Mouse (Mus musculus): ENCODE results near the gene Tnf.
A peak's percentile ranks its signal among the peaks of the same experiment; 100 is the strongest.

The Tnf gene

DNA sequence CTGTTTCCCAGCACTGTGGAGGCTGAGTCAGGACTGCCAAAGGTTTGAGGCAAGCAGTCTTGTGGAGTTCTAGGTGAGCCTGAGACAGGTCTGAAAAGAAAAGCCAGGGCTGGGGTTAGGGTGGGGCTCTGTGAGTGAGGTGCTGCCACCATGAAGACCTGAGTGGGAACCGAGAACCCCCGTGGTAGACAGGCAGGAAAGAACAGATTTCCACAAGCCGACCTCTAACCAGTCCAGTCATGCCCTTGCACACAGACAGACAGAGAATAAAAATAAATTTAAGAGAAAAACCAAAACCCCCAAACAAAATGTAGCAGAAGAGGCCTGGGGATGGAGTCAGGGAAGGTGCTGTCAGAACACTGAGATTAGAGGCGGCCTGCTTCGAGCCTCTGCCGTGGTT lies 26.4 kb downstream of the Tnf start:
- DNase-seq (ENCODE audit: extremely low read depth, low read depth, low spot score): no peak

DNA sequence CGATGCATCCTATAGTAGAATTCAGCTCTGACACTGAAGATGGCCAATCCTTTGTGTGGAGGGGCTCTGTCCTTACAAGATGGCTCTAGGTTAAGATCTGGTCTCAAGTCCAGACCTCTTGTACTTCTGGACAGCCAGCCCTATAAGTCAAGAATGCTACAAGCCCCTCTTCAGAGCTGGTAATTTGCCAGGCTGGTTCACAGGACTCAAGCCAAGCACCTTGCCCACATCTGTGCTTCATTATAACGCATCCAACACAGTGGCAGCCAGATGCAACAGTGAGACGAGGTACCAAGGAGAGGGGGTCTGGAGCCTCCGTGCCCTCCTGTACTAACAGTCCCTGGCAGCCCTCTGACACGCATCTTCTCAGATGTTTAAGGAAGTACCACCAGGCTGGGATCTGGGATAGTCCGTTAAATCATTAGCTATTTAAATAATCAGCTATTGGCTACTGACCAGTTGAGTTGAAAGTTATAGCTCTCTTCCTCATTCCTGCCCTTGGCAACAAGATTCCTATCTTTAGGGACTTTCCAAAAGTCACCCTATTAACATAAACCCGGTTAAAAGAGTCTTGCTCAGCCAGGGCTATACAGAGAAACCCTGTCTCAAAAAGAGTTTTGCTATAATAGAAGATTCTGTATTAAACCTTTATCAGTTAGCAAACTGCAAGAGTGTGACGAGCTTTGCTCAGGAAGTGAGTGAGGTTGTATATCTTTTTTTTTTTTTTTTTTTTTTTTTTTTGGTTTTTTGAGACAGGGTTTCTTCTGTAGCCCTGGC lies 27.4 kb downstream of the Tnf start:
- no peak for DNase-seq (ENCODE audit: extremely low read depth, low read depth, low spot score)

DNA sequence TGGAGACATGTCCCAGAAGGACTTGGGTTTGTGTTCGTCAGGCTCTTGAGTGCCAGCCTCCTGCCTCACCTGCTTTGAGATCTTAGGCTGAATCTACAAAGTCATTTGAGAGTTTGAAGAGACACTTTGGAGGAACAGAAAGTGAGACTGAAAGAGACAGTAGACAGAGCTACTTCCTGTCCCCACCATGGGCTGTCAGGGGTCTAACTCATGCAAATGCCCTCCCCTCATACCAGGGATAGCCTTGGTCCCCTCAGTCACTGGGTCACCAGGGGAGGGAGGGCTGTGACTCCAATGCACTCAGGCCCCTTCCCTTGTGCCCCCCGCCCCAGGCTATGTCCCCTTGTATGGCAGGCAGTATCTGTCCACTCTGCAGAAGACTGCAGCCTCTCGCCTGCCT lies 28.5 kb downstream of the Tnf start:
- no peak for DNase-seq (ENCODE audit: extremely low read depth, low read depth, low spot score)

GRCm38 (mm10) chr17:35172445-35173234 lies 29.2 kb downstream of the Tnf start:
- DNase-seq (ENCODE audit: extremely low read depth, low read depth, low spot score): no peak

DNA sequence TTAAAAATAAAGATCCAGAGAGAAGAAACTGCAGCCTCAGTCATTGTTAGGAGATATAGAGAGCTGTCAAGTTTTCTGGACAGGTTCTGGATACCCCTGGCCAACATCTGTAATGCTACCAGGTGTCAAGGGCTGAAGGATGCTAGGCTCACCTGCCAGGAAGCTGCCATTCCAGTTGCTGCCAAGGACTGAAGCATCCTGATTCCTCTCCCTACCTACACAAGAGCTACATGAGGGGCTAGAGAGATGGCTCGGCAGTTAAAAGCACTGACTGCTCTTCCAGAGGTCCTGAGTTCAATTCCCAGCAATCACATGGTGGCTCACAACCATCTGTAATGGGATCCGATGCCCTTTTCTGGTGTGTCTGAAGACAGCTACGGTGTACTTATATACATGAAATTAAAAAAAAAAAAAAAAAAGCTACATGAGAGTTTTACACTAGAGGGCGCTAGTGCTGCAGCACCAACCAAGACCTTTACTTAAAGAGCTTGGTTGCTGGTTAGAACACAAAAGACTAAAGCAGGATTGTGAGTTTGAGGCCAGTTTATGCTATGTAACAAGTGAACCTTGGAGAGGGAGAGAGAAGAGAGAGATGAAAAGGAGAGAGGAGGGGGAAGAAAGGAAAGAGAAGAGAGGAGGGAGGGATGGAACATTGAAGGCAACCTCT lies 33.1 kb downstream of the Tnf start:
- no peak for DNase-seq (ENCODE audit: extremely low read depth, low read depth, low spot score)

- no peak for DNase-seq (ENCODE audit: extremely low read depth, low read depth, low spot score)
These were observed 34.0 kb downstream of the Tnf start for GRCm38 (mm10) chr17:35167794-35168193.

GRCm38 (mm10) chr17:35166352-35167035 lies 35.3 kb downstream of the Tnf start:
- no peak for DNase-seq (ENCODE audit: extremely low read depth, low read depth, low spot score)

- DNase-seq (ENCODE audit: extremely low read depth, low read depth, low spot score): no peak
These were observed 36.2 kb downstream of the Tnf start for GRCm38 (mm10) chr17:35165451-35166155.

- DNase-seq (ENCODE audit: extremely low read depth, low read depth, low spot score): peak; percentile 96
These were observed 37.0 kb downstream of the Tnf start, which contains the start of gene Prrc2a for GRCm38 (mm10) chr17:35164568-35165450. Gene Prrc2a (minus strand): TSS chr17:35164897.

- no peak for DNase-seq (ENCODE audit: extremely low read depth, low read depth, low spot score)
These were observed 37.6 kb downstream of the Tnf start for GRCm38 (mm10) chr17:35164218-35164567.

DNA sequence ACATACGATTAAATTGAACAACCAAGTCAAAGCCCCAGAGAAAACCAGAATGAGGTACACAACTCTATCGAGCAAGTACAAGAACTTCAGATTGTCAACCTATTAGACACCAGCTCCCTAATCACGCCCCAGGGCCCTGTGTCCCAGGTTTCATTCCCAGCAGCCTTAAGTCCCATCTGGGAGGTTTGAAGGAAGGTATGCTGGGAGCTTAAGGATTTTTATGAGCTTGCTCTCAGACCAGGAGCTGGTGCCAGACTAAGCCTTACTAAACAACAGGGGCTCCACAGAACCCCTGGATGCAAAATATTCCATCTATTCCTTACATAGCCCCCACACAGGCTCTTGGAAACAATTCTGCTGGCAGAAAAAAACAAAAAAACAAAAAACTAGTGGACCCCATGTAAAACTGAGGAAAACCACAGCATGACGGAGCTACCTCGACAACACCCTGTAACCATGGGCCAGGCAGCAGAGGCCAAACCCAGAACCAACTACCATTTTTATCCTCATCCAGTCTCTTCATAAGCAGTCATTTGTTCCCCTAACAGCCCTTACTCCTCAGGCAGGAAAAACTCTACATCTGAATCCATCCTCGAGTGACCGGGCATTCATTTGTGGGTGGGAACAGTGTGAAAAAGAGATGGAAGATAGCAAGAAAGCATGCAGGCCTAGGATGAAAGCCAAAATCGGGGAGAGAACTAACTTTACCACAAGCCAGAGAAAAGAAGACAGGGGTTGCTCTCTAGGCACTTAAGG lies 38.3 kb downstream of the Tnf start:
- DNase-seq (ENCODE audit: extremely low read depth, low read depth, low spot score): no peak

DNA sequence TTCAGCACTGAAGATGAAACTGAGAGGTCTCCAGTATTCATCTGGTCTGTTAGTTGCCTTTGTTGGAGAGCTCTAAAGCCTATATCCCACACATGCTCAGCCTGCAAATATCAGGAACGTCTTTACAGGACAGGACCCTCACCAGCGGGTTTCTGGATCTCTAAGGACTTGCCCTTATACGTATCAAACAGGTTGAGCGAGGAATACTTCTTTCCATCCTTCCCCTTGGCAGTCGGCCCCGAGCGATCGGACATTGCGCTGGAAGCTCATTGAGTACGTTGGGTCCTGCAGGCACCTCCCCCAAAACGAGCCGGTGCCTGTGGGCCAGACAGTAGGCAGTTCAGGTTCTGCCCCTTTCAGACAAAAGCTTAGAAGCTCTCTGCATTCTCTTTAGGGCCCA lies 39.1 kb downstream of the Tnf start:
- no peak for DNase-seq (ENCODE audit: extremely low read depth, low read depth, low spot score)

GRCm38 (mm10) chr17:35162121-35162520 lies 39.7 kb downstream of the Tnf start:
- DNase-seq (ENCODE audit: extremely low read depth, low read depth, low spot score): no peak

GRCm38 (mm10) chr17:35161421-35161820 lies 40.4 kb downstream of the Tnf start:
- no peak for DNase-seq (ENCODE audit: extremely low read depth, low read depth, low spot score)

DNA sequence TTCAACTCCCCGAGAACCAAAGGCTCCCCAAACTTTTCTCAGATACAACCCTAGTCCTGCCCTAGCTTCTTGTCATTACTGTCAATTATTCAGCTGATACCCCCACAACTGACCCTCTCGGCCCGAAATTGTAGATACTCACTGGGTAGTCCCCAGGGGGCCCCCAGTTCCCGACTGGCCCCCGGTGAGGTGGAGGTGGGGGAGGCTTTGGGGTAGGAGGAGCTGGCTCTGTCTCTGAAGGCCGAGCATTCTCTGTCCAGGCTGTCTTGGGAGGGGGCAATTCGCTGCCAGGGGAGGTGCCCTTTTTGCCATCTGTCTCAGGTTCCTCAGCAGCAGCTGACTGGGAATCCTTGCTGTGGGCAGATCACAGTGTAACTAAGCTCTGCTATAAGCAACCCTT lies 42.2 kb downstream of the Tnf start:
- DNase-seq (ENCODE audit: extremely low read depth, low read depth, low spot score): no peak

DNA sequence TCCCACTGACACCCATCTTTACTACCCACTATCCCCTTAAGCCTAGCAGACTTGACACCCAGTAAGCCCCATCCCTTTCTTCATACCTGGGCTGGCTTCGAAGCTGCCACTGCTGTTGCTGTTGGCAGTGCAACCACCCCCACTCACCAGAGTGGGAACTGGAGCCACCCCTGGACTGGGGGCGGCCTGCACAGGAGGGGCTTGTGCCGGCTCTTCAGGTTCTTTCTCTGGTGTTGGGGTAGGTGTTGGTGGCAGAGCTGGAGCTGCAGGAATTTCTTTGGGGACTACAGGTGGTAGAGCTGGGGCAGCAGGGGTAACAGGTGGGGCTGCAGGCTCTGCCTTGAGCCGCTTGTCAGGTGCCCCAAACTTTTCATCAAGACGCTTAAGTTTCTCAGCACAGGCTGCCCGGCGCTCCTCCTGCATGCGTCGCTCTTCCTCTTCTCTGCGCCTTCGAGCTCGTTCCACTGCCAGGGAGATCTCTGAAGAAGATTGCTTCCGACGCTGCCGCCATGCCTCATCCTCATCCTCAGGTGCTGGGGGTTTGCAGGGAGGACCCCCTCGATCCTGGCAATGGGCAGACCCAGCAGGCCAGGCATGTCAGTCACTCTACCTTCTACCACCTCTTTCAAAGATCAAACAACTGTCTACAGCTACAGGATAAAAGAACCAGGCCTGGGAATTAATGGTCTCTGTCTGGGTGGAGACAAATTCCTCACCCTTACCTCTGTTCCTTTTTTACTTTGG lies 42.8 kb downstream of the Tnf start:
- DNase-seq (ENCODE audit: extremely low read depth, low read depth, low spot score): no peak

GRCm38 (mm10) chr17:35157661-35158175 lies 44.1 kb downstream of the Tnf start:
- DNase-seq (ENCODE audit: extremely low read depth, low read depth, low spot score): no peak

DNA sequence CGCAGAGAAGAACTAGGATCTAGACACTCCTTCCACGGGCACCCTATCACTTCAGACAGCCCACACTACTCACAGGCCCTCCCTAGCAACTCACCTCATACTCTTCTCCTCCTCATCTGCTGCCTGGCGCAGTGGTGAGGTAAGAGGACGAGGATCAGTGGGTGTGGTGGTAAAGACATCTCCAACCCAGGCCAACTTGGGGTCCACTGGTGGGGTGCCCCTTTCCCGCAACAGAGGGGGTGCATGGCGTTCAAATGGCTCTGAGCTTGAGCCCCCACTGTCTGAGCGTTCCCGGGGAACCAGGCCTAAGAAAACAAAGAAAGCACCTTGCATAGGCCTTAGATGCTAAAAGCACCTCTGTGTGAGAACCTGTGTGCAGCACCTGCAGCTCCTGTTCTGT lies 44.6 kb downstream of the Tnf start:
- no peak for DNase-seq (ENCODE audit: extremely low read depth, low read depth, low spot score)

Data from fat pad, adult 2 months (tissue).